Mouse (Mus musculus): ENCODE data around the gene Shc3. TPM values are rescaled to one million over a fixed set of nuclear protein-coding genes. Genes with fewer than 3 reads are reported as not detected.

Shc3 gene
- total and polyA plus RNA-seq, 2 experiments from 2014 or later: 9.1 to 111 TPM

DNA sequence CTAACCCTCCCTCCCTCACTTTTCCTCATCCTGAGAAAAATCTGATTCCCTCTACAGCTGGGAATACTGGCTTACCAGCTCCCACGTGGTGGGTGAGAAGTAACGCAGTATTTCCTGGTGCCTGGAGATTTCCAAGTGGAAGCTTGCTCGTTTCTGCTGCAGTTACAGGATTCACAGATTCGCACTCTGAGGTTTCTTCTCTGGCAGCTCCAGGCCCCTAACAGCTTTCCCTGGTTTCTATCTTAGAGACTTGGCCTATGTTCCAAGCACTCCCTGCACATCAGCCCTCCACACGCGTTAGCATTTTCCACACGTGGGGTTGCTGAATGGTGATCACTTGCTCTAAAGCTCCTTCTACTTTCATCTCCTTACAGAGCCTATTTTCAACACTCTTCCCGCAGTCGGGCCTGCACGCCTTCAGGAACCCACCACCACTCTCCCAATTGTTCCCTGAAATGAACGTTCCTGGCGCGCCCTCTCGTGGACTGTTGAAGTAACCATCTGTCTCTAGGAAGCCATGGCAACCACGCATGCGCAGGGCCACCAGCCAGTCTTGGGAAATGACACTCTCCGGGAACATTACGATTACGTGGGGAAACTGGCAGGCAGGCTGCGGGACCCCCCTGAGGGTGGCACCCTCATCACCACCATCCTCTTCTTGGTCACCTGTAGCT lies 150.8 kb downstream of the Shc3 start:
- DNase-seq (ENCODE audit: low spot score): peak; percentile 98
- peak overlapping the region; percentile 16 for H3K4me3 ChIP-seq (ENCODE audit: low read length)
- H3K27me3 ChIP-seq (ENCODE audit: insufficient read depth, low read length): no peaks in the 10 kb centered on the region
- H3K4me2 ChIP-seq (ENCODE audit: low read depth, low read length): peak overlapping the region; percentile 52
- peak; percentile 99 for TF ChIP-seq CTCF (IDR thresholded peaks at IDR 0.05; ENCODE audit: low read depth)
- ATAC-seq: peak; percentile 87
- no peaks in the 10 kb centered on the region for H3K36me3 ChIP-seq (ENCODE audit: insufficient read depth, low read length)
- under 1% methylated on average over 20 of the region's 20 CpGs for WGBS
- H3K9ac ChIP-seq (replicated peaks; ENCODE audit: low read length): peak overlapping the region; percentile 10; the same call in 1 of the 2 replicates
- H3K9me3 ChIP-seq (ENCODE audit: low read length): no peaks in the 10 kb centered on the region
- H3K4me1 ChIP-seq (ENCODE audit: insufficient read depth, low read length): peaks cover 8% of the 10 kb centered on the region; the same call in 1 of the 2 replicates
- peak overlapping the region; percentile 61 for H3K27ac ChIP-seq

DNA sequence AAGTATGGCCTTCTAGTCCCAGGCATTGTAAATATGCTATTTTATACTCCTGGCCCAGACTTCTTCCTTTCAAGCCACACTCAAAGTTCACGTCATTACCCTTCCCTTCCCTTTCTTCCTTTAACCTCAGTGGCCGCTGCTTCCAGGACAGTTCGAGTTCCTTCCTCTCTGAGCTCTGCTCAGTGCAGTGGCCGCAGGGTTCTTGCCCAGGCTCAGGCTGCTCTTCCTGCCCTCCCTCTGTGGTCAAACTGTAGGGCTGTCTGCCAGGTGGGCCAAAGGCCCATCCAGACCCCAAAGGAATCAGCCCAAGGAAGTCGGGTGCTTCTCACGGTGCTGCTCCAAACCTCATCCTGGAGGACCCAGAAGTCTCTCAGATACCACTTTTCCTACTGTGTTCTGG lies 151.4 kb downstream of the Shc3 start:
- 37% methylated on average over 6 of the region's 6 CpGs for WGBS
- Histone ChIP-seq H3K4me3 (ENCODE audit: low read length) (no peak overlapping the region), H3K9ac (replicated peaks; ENCODE audit: low read length) (peak overlapping the region; percentile 18; the same call in 1 of the 2 replicates), H3K36me3 (ENCODE audit: insufficient read depth, low read length) (no peaks in the 10 kb centered on the region), H3K4me2 (ENCODE audit: low read depth, low read length) (peak overlapping the region; percentile 52), H3K27me3 (ENCODE audit: insufficient read depth, low read length) (no peaks in the 10 kb centered on the region), H3K27ac (peak overlapping the region; percentile 61), H3K4me1 (ENCODE audit: insufficient read depth, low read length) (peaks cover 8% of the 10 kb centered on the region; the same call in 1 of the 2 replicates), H3K9me3 (ENCODE audit: low read length) (no peaks in the 10 kb centered on the region)
- ATAC-seq (no peak), DNase-seq (ENCODE audit: low spot score) (no peak)
- no peak for TF ChIP-seq CTCF (IDR thresholded peaks at IDR 0.05; ENCODE audit: low read depth)

DNA sequence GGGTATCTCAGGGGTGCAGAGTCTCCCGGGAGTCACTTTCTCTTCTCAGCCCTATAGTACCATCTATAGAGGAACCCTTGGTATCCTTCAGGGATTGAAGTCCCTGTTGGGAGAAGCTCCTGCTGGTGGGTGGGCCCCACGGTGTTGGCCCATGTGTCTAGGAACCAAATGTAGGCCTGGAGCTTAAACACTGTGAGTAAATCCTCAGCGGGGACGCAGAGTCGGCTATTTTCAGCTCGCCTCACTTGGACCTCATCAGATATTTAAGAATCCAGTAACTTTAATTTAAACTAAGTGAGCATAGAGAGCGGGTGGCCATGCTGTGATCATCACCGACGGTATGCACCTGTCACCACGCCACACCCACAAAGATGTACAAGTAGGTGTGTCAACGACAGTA lies 152.5 kb downstream of the Shc3 start:
- peaks cover 8% of the 10 kb centered on the region; the same call in 1 of the 2 replicates for H3K4me1 ChIP-seq (ENCODE audit: insufficient read depth, low read length)
- H3K4me3 ChIP-seq (ENCODE audit: low read length): no peak overlapping the region
- H3K27me3 ChIP-seq (ENCODE audit: insufficient read depth, low read length): no peaks in the 10 kb centered on the region
- DNase-seq (ENCODE audit: low spot score): no peak
- no peak for TF ChIP-seq CTCF (IDR thresholded peaks at IDR 0.05; ENCODE audit: low read depth)
- H3K27ac ChIP-seq: no peak overlapping the region
- ATAC-seq: no peak
- no peak overlapping the region for H3K9ac ChIP-seq (replicated peaks; ENCODE audit: low read length)
- 91% methylated on average over 11 of the region's 11 CpGs for WGBS
- H3K9me3 ChIP-seq (ENCODE audit: low read length): no peaks in the 10 kb centered on the region
- H3K36me3 ChIP-seq (ENCODE audit: insufficient read depth, low read length): no peaks in the 10 kb centered on the region
- no peak overlapping the region for H3K4me2 ChIP-seq (ENCODE audit: low read depth, low read length)

DNA sequence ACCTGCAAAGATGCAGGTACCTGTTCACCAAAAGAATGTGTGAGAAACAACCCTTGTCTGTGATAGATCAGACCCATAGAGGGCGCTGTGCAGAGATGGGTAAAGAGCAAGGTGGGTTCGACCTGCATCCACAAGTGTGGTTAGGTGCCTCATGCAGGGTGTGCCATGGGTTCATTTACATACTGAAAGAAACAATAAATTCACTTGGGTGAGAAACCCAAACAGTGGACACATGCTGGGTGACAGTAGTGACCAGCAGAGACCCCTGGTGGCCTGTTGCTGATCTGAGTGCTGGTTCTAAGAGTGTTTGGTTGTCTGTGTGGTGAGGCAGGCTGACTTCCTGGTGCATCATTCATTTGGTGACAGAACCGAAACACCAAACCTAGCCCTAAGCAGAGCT lies 155.8 kb downstream of the Shc3 start:
- Histone ChIP-seq H3K27me3 (ENCODE audit: insufficient read depth, low read length) (no peaks in the 10 kb centered on the region), H3K27ac (no peak overlapping the region), H3K9me3 (ENCODE audit: low read length) (no peaks in the 10 kb centered on the region), H3K4me3 (ENCODE audit: low read length) (no peak overlapping the region), H3K4me2 (ENCODE audit: low read depth, low read length) (no peak overlapping the region), H3K4me1 (ENCODE audit: insufficient read depth, low read length) (peaks cover 17% of the 10 kb centered on the region; the same call in 1 of the 2 replicates), H3K36me3 (ENCODE audit: insufficient read depth, low read length) (no peaks in the 10 kb centered on the region), H3K9ac (replicated peaks; ENCODE audit: low read length) (no peak overlapping the region)
- peak; percentile 60; the same call in 1 of the 2 replicates for TF ChIP-seq CTCF (IDR thresholded peaks at IDR 0.05; ENCODE audit: low read depth)
- 75% methylated on average over 3 of the region's 3 CpGs for WGBS
- ATAC-seq (no peak), DNase-seq (ENCODE audit: low spot score) (peak; percentile 37)

DNA sequence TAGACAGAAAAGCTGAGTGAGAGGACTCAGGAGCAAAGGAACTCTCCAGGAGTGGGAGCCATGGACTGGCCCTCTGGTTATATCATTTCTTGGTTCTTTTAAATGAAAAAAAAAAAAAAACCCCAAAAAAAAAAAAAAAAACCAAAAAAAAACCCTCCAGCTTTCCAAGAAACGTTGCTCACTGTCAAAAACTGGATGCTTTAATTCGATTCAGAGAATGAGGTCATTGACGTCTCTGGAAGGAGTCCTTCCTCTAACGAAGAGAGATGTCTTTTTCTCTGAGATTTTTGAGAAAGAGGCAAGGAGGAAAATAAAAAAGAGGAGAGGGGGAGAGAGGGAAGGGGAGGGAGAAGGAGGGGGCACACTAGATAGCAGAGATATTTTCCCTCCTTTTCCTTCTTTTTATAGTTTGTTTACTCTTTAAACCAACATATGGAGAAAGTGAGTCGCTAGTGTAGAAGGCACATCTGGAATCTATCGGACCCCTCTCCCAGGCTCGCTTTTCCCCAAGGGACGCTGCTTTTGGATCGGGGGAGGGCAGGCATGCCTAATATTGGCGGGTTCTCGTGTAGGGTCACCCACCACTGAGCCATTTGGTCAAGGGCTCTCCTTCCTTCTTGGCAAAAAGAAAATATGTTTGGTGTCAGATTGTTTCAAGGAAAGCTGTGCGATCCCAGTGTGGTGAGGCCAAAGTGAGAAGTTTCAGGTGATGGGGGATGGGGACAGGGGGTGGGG lies 157.4 kb downstream of the Shc3 start:
- H3K9ac ChIP-seq (replicated peaks; ENCODE audit: low read length): no peak overlapping the region
- DNase-seq (ENCODE audit: low spot score): no peak
- no peaks in the 10 kb centered on the region for H3K9me3 ChIP-seq (ENCODE audit: low read length)
- TF ChIP-seq CTCF (IDR thresholded peaks at IDR 0.05; ENCODE audit: low read depth): no peak
- peaks cover 20% of the 10 kb centered on the region for H3K4me1 ChIP-seq (ENCODE audit: insufficient read depth, low read length)
- no peaks in the 10 kb centered on the region for H3K36me3 ChIP-seq (ENCODE audit: insufficient read depth, low read length)
- WGBS: 54% methylated on average over 12 of the region's 12 CpGs
- ATAC-seq: no peak
- H3K4me3 ChIP-seq (ENCODE audit: low read length): no peak overlapping the region
- no peaks in the 10 kb centered on the region for H3K27me3 ChIP-seq (ENCODE audit: insufficient read depth, low read length)
- no peak overlapping the region for H3K27ac ChIP-seq
- H3K4me2 ChIP-seq (ENCODE audit: low read depth, low read length): no peak overlapping the region; the same call in 1 of the 2 replicates

DNA sequence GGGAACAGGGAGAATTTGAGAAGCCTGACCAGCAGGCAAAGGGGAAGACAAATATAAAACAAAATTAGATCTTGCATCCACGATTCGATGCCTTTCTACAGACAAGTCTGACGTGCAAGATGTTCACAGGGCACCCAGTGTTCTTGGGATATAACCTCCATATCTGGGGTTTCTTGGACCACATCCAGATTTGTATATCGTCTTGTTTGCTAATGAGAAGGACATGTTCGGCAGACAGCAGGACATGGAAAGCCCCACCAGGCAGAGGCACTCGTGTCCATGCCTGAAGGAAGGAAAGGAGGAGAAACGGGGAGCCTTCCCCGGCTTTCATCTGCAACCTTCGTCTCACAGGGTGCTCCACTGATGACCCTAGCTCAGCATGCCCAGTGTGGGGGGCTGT lies 158.0 kb downstream of the Shc3 start:
- Histone ChIP-seq H3K27me3 (ENCODE audit: insufficient read depth, low read length) (no peaks in the 10 kb centered on the region), H3K27ac (no peak overlapping the region), H3K4me3 (ENCODE audit: low read length) (no peak overlapping the region), H3K36me3 (ENCODE audit: insufficient read depth, low read length) (no peaks in the 10 kb centered on the region), H3K9me3 (ENCODE audit: low read length) (no peaks in the 10 kb centered on the region), H3K4me2 (ENCODE audit: low read depth, low read length) (peak overlapping the region; percentile 25; the same call in 1 of the 2 replicates), H3K9ac (replicated peaks; ENCODE audit: low read length) (no peak overlapping the region), H3K4me1 (ENCODE audit: insufficient read depth, low read length) (peaks cover 20% of the 10 kb centered on the region)
- DNase-seq (ENCODE audit: low spot score): no peak
- TF ChIP-seq CTCF (IDR thresholded peaks at IDR 0.05; ENCODE audit: low read depth): no peak
- WGBS: 57% methylated on average over 9 of the region's 9 CpGs
- no peak for ATAC-seq
